Mouse (Mus musculus): Measurements from ENCODE around the gene Abca9. TPM values are rescaled to one million over a fixed set of nuclear protein-coding genes. Genes with fewer than 3 reads are reported as not detected.

The Abca9 gene
- 4.2 and 4.5 TPM in 2 replicates for polyA plus RNA-seq (2014; fragmentation: Nextera tagmentation; extraction: Ambion mirVana)

DNA sequence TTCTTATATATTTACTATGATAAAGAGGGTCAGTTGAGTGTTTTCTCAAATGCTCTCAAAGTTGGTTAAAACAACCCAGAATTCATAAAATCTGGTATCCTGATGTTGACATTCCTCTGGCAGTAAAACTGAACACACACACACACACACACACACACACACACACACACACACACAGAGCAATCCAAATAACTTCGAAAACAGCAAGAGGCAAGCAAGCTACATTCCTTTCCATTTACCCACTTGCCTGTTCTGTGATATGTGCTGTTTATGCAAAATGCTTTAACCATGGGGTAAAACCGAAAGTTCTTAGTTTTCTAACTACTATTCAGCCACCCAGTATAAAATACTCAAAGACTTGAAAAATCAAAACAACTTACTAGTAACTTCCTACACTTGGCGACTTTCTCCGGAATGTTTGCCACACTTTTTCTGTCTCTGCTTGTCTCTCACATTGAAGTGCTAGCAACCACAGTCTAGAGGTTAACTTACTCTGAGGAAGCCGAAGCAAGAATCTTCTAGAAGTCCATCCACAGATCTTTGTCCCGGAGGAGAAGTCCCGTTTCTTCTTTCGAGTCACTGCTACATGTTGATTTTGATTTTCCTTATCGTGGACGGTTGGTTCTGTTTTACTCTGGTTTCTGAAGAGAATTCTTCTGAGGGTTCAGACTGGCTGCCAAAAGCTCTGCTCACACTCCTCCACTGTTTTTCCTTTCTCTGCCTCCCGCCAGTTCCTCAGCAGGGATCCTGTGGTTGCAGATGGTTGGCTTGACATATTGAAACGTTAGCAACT is at the start of gene Abca9:
Gene Abca9 (minus strand): TSS at position 738 of the 793 bp plus-strand sequence.
- no peaks in the 10 kb centered on the region; a peak in 1 of 4 replicates for H3K4me1 ChIP-seq (ENCODE audit: control insufficient read depth in 2 of 2, insufficient read depth in 2 of 2, low read length in 2 of 2)
- ATAC-seq (ENCODE audit: insufficient number of reproducible peaks, insufficient read depth, low FRiP score, low read depth), result no peak
- peak within 1 kb of the TSS; percentile 35 for H3K9ac ChIP-seq (ENCODE audit: low read length)
- peak within 1 kb of the TSS; percentile 46 for H3K4me2 ChIP-seq (ENCODE audit: low read length)
- H3K4me3 ChIP-seq (ENCODE audit: control insufficient read depth in 1 of 2, insufficient read depth in 1 of 2, low read depth in 1 of 2, low read length in 2 of 2), result peak within 1 kb of the TSS; percentile 10 to 26; a peak in 2 of 4 replicates
- 26% methylated on average over 12 of the region's 12 CpGs for WGBS
- peak within 1 kb of the TSS; percentile 66 to 73 for H3K27ac ChIP-seq (replicated peaks in 1 of 2; ENCODE audit: control insufficient read depth in 1 of 2, insufficient read depth in 1 of 2, low read depth in 2 of 2, low read length in 2 of 2)
- H3K9me3 ChIP-seq (ENCODE audit: control insufficient read depth, low read length), result no peaks in the 10 kb centered on the region
- no peaks in the 10 kb centered on the region for H3K27me3 ChIP-seq (ENCODE audit: control insufficient read depth, insufficient read depth, low read length)
- H3K36me3 ChIP-seq (ENCODE audit: control insufficient read depth, insufficient read depth, low read length), result no peaks in the 10 kb centered on the region

DNA sequence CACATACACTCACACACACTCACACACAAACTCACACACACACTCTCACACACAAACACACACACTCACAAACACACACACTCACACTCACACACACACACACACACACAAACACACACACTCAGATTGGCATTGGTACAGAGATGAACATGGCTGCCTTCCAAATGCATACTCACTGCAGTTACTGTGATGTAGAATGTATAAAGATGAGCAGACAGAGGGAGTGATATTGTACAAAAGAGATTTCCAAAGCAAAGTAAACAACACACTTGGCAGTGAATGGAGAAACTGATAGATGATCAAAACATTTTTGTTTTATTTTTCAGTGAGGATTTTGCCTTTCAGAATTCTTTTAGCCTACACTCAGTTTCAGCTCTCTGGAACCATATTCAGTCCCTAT is 49.1 kb upstream of the Abca9 start:
- H3K9me3 ChIP-seq (ENCODE audit: control insufficient read depth, low read length), result no peaks in the 10 kb centered on the region
- no peak for ATAC-seq (ENCODE audit: insufficient number of reproducible peaks, insufficient read depth, low FRiP score, low read depth)
- no peaks in the 10 kb centered on the region for H3K4me1 ChIP-seq (ENCODE audit: control insufficient read depth in 2 of 2, insufficient read depth in 2 of 2, low read length in 2 of 2)
- H3K27me3 ChIP-seq (ENCODE audit: control insufficient read depth, insufficient read depth, low read length), result no peaks in the 10 kb centered on the region
- H3K9ac ChIP-seq (ENCODE audit: low read length), result no peak overlapping the region
- H3K4me3 ChIP-seq (ENCODE audit: control insufficient read depth in 1 of 2, insufficient read depth in 1 of 2, low read depth in 1 of 2, low read length in 2 of 2), result no peak overlapping the region
- H3K36me3 ChIP-seq (ENCODE audit: control insufficient read depth, insufficient read depth, low read length), result no peaks in the 10 kb centered on the region
- no peak overlapping the region for H3K4me2 ChIP-seq (ENCODE audit: low read length)
- no peak overlapping the region for H3K27ac ChIP-seq (replicated peaks in 1 of 2; ENCODE audit: control insufficient read depth in 1 of 2, insufficient read depth in 1 of 2, low read depth in 2 of 2, low read length in 2 of 2)

DNA sequence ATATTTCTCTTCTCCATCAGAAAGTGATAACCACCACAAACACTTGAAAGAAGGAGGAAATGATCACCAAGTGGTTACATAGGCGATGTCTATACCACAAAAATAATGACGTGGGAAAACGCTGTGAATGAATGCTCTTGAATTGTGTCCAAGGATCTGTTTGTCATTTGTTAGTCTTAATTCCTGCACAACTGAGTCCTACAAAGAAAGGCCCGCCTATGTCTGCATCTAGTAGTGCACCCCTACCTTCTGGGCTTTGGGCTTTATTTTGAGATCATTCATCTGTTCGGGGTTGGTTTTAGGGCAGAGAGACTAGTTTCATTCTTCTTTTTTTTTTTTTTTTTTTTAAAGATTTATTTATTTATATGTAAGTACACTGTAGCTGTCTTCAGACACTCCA is 35.9 kb upstream of the Abca9 start:
- H3K4me3 ChIP-seq (ENCODE audit: control insufficient read depth in 1 of 2, insufficient read depth in 1 of 2, low read depth in 1 of 2, low read length in 2 of 2), result no peak overlapping the region
- WGBS, result 78% methylated on average over 5 of the region's 5 CpGs

DNA sequence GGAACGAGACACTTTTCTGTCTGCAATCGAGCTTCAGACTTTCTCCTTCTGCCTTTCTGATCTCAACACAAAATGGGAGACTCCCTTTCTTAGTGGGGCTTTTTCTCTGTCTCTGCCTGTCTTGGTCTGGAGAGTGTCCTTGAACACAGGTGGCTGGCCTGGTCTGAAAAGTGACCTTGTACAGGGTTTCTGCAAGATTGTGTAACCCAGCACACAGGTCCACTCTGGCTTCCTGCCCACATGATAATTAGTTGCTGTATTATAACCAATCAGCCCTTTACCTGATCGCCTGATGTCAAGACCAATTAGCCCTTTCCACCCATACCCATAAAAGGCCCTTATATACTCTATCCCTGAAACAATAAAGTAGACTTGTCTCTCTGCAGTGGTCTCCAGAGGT is 30.9 kb upstream of the Abca9 start:
- Histone ChIP-seq H3K4me2 (ENCODE audit: low read length) (no peak overlapping the region), H3K9me3 (ENCODE audit: control insufficient read depth, low read length) (no peaks in the 10 kb centered on the region), H3K27ac (replicated peaks in 1 of 2; ENCODE audit: control insufficient read depth in 1 of 2, insufficient read depth in 1 of 2, low read depth in 2 of 2, low read length in 2 of 2) (no peak overlapping the region), H3K36me3 (ENCODE audit: control insufficient read depth, insufficient read depth, low read length) (no peaks in the 10 kb centered on the region), H3K9ac (ENCODE audit: low read length) (no peak overlapping the region), H3K27me3 (ENCODE audit: control insufficient read depth, insufficient read depth, low read length) (no peaks in the 10 kb centered on the region), H3K4me1 (ENCODE audit: control insufficient read depth in 2 of 2, insufficient read depth in 2 of 2, low read length in 2 of 2) (no peaks in the 10 kb centered on the region), H3K4me3 (ENCODE audit: control insufficient read depth in 1 of 2, insufficient read depth in 1 of 2, low read depth in 1 of 2, low read length in 2 of 2) (no peak overlapping the region)
- WGBS, result 73% methylated on average over 3 of the region's 3 CpGs
- ATAC-seq (ENCODE audit: insufficient number of reproducible peaks, insufficient read depth, low FRiP score, low read depth), result no peak

More for the DNA sequence above, 35.9 kb upstream of the Abca9 start:
- H3K9me3 ChIP-seq (ENCODE audit: control insufficient read depth, low read length), result no peaks in the 10 kb centered on the region
- H3K4me1 ChIP-seq (ENCODE audit: control insufficient read depth in 2 of 2, insufficient read depth in 2 of 2, low read length in 2 of 2), result no peaks in the 10 kb centered on the region
- H3K4me2 ChIP-seq (ENCODE audit: low read length), result no peak overlapping the region
- H3K36me3 ChIP-seq (ENCODE audit: control insufficient read depth, insufficient read depth, low read length), result no peaks in the 10 kb centered on the region
- no peak for ATAC-seq (ENCODE audit: insufficient number of reproducible peaks, insufficient read depth, low FRiP score, low read depth)
- H3K9ac ChIP-seq (ENCODE audit: low read length), result no peak overlapping the region
- H3K27ac ChIP-seq (replicated peaks in 1 of 2; ENCODE audit: control insufficient read depth in 1 of 2, insufficient read depth in 1 of 2, low read depth in 2 of 2, low read length in 2 of 2), result no peak overlapping the region
- no peaks in the 10 kb centered on the region for H3K27me3 ChIP-seq (ENCODE audit: control insufficient read depth, insufficient read depth, low read length)

DNA sequence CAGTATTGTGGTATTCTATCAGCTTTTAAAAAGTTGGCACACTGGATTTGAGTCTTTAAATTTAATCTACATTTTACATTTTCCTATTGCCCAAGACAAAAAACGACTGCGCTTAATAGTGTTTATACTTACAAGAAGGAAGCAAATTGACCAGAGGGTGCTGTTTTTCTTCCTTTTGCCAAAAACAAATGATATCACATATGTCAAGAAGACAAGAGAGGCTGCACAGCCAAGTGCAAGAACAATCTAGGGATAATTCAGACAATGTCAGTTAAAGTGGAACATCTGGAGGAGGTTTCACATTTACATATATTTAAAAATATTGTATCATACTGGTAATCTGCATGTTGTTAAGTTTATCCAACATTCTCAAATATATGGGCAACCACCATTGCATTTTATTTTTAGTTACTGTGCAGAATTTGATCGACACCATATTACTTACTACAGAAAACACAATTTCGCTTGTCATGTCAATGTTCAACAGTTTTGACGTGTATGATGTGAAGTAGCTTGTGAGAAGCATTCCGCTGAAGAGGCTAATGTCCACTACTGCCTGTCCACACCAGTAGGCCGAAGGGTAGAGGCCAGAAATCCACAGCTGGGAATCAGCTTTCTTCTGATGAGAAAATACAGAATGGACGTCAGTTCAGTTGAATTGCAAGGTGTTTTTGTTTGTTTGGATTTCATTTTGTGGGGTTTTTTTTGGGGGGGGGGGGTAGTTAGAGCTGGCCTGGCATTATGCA is 28.7 kb upstream of the Abca9 start:
- no peaks in the 10 kb centered on the region for H3K4me1 ChIP-seq (ENCODE audit: control insufficient read depth in 2 of 2, insufficient read depth in 2 of 2, low read length in 2 of 2)
- 76% methylated on average over 8 of the region's 8 CpGs for WGBS
- H3K9ac ChIP-seq (ENCODE audit: low read length), result no peak overlapping the region
- no peak overlapping the region for H3K4me3 ChIP-seq (ENCODE audit: control insufficient read depth in 1 of 2, insufficient read depth in 1 of 2, low read depth in 1 of 2, low read length in 2 of 2)
- H3K9me3 ChIP-seq (ENCODE audit: control insufficient read depth, low read length), result no peaks in the 10 kb centered on the region
- no peaks in the 10 kb centered on the region for H3K27me3 ChIP-seq (ENCODE audit: control insufficient read depth, insufficient read depth, low read length)
- H3K27ac ChIP-seq (replicated peaks in 1 of 2; ENCODE audit: control insufficient read depth in 1 of 2, insufficient read depth in 1 of 2, low read depth in 2 of 2, low read length in 2 of 2), result no peak overlapping the region
- H3K4me2 ChIP-seq (ENCODE audit: low read length), result no peak overlapping the region
- H3K36me3 ChIP-seq (ENCODE audit: control insufficient read depth, insufficient read depth, low read length), result no peaks in the 10 kb centered on the region
- no peak for ATAC-seq (ENCODE audit: insufficient number of reproducible peaks, insufficient read depth, low FRiP score, low read depth)

DNA sequence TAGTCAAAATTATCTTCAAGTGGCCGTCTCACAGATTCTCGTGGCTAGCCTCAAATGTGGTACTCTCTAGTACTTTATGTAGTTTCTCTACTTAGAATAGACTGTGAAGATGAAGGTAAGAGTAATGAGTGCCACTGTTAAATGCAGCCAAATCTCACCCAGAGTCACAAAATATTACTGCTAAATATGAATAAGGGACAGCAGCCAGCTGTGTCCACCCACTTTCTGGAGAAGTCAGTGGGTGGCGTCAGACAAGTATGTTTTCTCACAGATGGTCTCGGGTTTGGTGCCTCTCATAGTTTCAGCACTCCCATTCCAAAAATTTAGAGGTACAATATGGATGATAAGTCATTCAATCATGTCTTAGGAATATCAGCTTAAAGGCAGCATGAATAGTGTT is 27.3 kb upstream of the Abca9 start:
- H3K36me3 ChIP-seq (ENCODE audit: control insufficient read depth, insufficient read depth, low read length), result no peaks in the 10 kb centered on the region
- no peak overlapping the region for H3K9ac ChIP-seq (ENCODE audit: low read length)
- WGBS, result 64% methylated on average over 4 of the region's 4 CpGs
- no peak overlapping the region for H3K27ac ChIP-seq (replicated peaks in 1 of 2; ENCODE audit: control insufficient read depth in 1 of 2, insufficient read depth in 1 of 2, low read depth in 2 of 2, low read length in 2 of 2)
- H3K4me1 ChIP-seq (ENCODE audit: control insufficient read depth in 2 of 2, insufficient read depth in 2 of 2, low read length in 2 of 2), result no peaks in the 10 kb centered on the region
- H3K9me3 ChIP-seq (ENCODE audit: control insufficient read depth, low read length), result no peaks in the 10 kb centered on the region
- ATAC-seq (ENCODE audit: insufficient number of reproducible peaks, insufficient read depth, low FRiP score, low read depth), result no peak
- no peak overlapping the region for H3K4me3 ChIP-seq (ENCODE audit: control insufficient read depth in 1 of 2, insufficient read depth in 1 of 2, low read depth in 1 of 2, low read length in 2 of 2)
- H3K4me2 ChIP-seq (ENCODE audit: low read length), result no peak overlapping the region
- H3K27me3 ChIP-seq (ENCODE audit: control insufficient read depth, insufficient read depth, low read length), result no peaks in the 10 kb centered on the region

- no peak for ATAC-seq (ENCODE audit: insufficient number of reproducible peaks, insufficient read depth, low FRiP score, low read depth)
- 92% methylated on average over 3 of the region's 3 CpGs for WGBS
- H3K9me3 ChIP-seq (ENCODE audit: control insufficient read depth, low read length), result no peaks in the 10 kb centered on the region
- H3K27ac ChIP-seq (replicated peaks in 1 of 2; ENCODE audit: control insufficient read depth in 1 of 2, insufficient read depth in 1 of 2, low read depth in 2 of 2, low read length in 2 of 2), result no peak overlapping the region
- no peaks in the 10 kb centered on the region; a peak in 1 of 4 replicates for H3K4me1 ChIP-seq (ENCODE audit: control insufficient read depth in 2 of 2, insufficient read depth in 2 of 2, low read length in 2 of 2)
- no peaks in the 10 kb centered on the region for H3K27me3 ChIP-seq (ENCODE audit: control insufficient read depth, insufficient read depth, low read length)
- H3K9ac ChIP-seq (ENCODE audit: low read length), result no peak overlapping the region
- H3K4me2 ChIP-seq (ENCODE audit: low read length), result no peak overlapping the region
- H3K4me3 ChIP-seq (ENCODE audit: control insufficient read depth in 1 of 2, insufficient read depth in 1 of 2, low read depth in 1 of 2, low read length in 2 of 2), result no peak overlapping the region
- no peaks in the 10 kb centered on the region for H3K36me3 ChIP-seq (ENCODE audit: control insufficient read depth, insufficient read depth, low read length)
Observed at GRCm38 (mm10) chr11:110171212-110171611, 3.2 kb upstream of the Abca9 start.

Measured in heart, embryonic 14.5 days (tissue).